Mouse (Mus musculus): ENCODE results near the gene Mpped2.

The Mpped2 gene

DNA sequence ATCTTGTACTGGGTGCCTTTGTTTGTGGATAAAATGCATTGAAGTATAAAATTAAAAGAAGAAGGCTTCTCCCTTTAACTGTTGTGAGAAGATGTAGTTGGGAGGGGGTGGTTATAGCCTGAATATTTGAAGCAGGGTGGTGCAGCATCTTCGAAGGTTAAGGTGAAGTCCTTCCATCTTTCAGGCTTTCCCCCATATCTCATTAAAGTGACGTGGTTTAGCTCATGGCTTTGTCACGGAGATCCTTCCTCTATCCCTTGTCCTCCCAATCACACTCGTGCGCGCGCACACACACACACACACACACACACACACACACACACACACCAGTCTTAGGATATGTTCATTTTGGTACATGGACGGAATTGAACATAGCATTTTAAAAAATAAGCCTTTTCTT, 3.3 kb downstream of the Mpped2 start:
- DNase-seq (ENCODE audit: low read depth, low spot score): no peak

GRCm38 (mm10) chr2:106705664-106706063, 12.6 kb downstream of the Mpped2 start:
- no peak for DNase-seq (ENCODE audit: low read depth, low spot score)

DNA sequence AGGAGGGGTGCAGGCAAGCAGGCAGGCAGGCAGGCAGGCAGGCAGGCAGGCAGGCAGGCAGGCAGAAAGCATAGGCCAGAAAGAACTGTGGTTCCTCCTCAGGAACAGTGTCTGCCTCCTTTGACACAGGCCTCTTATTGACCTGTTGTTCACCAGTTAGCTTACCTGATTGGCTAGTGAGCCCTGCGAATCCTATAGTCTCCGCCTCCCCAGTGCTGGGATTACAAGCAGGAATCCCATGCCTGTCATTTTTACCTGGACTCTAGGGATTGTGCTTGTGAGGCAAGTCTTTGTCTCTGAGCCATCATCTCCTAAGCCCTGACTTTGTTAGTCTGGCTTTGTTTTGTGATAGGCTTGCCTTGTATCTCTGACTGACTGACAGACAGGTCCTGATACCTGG, 14.1 kb downstream of the Mpped2 start:
- no peak for DNase-seq (ENCODE audit: low read depth, low spot score)

DNA sequence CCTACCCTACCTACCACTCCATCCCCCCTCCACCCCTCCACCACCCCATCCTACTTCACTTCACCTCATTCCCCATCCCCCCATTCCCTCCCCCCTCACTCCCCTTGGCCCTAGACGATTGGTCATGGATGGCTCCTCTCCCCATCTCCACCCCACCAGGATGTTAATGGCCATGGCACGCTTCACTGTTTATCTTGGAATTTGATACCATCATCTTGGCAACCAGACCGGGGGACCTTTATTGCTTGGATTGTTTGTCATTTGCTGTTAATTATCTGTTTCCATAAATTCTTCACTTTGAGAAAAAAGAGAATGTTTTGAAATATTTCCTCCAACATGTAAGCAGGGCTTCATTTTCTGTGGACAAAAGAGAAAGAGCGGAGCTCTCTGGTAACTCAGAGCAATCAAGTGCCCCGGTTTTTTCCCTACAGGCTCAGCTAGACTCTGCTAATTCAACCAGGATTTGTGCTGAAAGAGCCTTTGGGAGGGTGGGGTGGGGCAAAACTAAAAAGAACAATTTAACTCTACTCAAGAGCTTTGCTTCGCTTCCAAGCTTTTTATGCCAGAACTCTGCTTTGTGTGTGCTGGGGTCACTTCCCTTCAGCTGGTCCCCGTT, 17.9 kb downstream of the Mpped2 start:
- no peak for DNase-seq (ENCODE audit: low read depth, low spot score)

DNA sequence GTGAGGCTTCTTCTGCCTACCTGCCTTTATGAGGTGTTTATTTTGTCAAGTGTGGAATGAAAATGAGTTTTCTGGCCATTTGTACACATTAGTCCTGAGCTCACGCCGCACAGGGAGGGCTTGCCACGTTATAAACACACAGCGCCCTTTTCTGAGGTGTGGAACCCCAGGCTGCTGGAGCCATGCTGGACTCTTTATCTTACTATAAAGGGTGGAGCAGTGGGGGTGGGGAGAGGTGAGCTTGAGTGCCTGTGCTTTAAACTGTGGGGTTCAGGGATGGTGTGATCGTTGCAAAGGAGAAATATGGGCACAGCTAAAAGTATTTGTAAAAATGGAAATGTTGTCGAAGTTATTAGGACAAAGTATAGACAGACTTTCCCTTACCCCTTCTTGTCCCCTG, 18.4 kb downstream of the Mpped2 start:
- no peak for DNase-seq (ENCODE audit: low read depth, low spot score)

- DNase-seq (ENCODE audit: low read depth, low spot score): no peak
These were observed 20.1 kb downstream of the Mpped2 start for GRCm38 (mm10) chr2:106713151-106713550.

DNA sequence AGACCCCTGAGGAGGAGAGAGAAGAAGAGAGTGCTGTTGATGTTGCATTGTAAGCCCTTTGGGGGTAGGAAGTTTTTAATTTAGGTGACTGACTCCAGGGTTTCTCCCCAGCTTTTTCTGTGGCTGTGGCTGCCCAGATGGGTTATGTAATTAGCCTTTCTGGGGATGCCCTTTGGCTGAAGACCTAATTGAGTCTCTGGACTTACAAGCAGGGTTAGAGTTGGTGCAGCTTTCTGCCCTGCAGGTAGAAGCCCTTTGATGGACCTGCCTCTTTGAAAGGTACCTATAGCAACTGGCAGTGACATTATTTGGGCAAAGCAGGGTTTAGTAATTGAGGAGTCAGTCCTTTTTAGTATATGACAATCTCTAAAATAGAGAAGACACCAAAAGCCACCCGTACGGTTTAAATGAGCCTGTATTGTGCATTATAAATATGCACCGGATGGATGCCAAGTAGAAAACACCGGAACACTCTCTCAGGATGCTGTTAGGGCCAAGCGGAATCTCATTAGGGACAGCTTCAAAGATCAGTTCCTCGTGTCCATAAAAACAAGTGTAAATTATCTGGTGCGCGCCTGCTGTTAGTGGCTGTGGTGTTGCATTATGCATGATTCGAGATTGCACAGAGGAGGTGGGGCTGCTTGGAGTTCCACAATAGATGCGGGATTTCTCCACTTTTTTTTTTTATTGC, 22.8 kb downstream of the Mpped2 start:
- DNase-seq (ENCODE audit: low read depth, low spot score): no peak

- no peak for DNase-seq (ENCODE audit: low read depth, low spot score)
These were observed 23.3 kb downstream of the Mpped2 start for GRCm38 (mm10) chr2:106716365-106716717.

DNA sequence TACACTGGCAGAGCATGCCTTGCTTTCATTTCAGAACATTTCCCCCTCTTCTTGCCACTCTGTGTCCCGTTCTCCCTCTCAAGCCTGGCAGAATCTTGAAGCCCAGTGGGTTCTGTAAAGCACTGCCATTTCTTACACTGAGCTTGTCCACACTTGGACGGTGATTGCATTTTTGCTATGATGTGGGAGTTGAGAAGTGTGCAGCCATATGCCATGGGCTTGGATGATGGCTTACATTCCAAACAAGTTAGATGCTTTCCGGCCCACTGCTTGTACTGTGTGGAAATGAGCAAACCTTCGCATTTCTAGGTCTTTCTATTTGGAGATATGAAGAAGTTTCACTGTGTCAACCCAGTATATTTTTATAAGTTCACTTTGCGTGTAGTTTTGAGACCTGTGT, 25.8 kb downstream of the Mpped2 start:
- DNase-seq (ENCODE audit: low read depth, low spot score): no peak

DNA sequence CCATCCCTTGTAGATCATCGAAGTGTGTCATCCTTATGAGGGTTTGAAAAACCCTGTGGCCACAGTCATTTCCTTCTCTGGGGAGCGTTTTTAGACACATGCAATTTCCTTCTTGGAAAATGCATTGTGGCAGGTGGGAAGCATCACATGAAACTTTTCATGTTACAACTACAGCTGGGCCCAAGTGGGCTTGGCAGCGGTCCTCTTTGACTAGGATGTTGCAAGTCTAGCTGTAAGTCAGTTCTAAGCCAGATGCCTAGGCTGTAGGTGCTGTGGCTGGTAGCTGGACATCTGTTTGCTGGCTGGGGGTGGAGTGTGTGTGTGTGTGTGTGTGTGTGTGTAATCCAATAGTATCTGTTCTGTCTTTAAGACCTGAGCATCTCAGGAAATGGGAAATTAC, 26.4 kb downstream of the Mpped2 start:
- DNase-seq (ENCODE audit: low read depth, low spot score): no peak

- DNase-seq (ENCODE audit: low read depth, low spot score): no peak
These were observed 27.6 kb downstream of the Mpped2 start for GRCm38 (mm10) chr2:106720644-106721043.

GRCm38 (mm10) chr2:106722020-106722419, 29.0 kb downstream of the Mpped2 start:
- DNase-seq (ENCODE audit: low read depth, low spot score): no peak

DNA sequence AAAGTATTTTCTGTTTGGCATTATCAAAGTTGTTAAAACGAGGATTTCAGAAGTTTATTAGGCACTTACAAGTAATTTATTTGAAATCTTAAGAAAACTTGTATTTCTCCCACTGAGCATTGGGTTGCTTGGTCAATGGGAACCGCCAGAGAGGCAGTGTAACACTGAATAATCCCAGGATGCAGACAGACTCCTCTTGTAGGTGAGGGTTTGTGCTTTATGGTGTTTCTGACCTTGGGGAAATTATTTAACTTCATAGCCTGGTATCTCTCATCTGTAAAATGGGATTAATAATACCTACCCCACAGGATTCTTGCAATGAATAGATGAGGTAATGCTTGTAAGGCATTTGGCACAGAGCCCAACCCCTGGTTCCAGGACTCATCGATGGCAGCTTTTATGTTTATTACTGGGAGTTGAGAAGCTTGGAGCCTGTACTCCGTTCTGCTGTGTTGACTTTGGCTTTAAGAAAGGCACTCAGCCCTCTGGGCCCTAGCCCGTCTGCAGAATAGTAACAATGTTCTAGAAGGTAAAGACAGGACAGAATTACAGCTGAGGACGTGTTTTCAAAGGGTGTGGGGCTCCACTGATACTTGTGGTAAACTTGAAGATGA, 37.0 kb downstream of the Mpped2 start:
- no peak for DNase-seq (ENCODE audit: low read depth, low spot score)

- no peak for DNase-seq (ENCODE audit: low read depth, low spot score)
These were observed 37.5 kb downstream of the Mpped2 start for GRCm38 (mm10) chr2:106730608-106731007.

GRCm38 (mm10) chr2:106731478-106731877, 38.4 kb downstream of the Mpped2 start:
- DNase-seq (ENCODE audit: low read depth, low spot score): no peak

GRCm38 (mm10) chr2:106732171-106732570, 39.1 kb downstream of the Mpped2 start:
- no peak for DNase-seq (ENCODE audit: low read depth, low spot score)

DNA sequence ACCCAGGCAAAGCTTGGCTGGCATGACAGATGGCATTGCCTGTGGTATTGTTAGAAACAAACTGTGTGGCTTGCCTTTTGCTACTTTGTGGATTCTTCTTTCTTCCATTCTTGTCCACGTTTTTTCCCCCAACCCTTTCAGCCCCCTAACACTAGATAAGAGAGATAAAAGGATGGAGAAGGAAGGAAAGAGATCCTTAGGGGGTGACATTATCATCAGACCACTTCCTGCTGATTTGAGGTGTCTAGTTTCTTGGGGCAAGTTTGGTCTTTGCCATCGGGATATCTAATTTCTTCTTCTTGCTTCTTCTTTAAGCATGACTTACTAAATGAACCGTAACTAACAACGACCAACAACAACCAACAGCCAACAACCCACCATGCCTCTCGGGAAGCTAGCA, 40.3 kb downstream of the Mpped2 start:
- no peak for DNase-seq (ENCODE audit: low read depth, low spot score)

DNA sequence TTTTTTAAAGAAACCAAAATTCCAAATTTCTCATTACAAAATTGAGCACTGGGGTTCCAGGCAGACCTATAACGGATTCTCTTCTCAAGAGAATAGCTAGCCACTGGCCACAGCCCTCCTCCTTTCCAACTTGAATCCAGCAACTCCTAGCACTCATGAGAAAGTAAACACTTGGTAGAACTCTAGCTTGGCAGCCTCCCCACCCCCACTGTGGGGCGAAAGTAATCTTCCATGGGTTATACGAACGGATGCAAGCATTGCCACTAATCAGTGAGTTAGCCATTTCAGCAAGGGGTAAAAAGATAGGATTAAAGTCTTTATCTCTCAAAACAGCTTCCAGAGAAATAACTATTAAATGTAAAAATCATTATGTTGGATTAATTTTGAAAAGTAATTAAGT, 40.9 kb downstream of the Mpped2 start:
- no peak for DNase-seq (ENCODE audit: low read depth, low spot score)

DNA sequence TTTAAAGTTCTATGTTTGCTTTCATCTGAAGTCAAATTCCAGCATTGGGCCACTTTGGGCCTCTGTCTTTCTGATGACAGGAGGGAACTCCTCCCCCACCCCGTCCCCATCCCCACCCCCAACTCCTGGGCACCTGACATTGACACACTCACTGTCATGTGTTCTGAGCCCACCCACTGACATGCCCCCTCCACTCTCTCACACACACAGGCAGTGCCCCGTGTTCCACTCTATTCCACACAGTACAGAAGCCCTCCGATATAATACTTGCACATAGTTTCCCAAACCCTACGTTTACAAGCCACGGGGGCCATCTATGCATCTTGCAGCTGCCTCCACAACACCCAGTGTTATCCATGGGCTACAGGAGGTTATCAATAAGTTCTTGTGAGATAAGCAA, 42.1 kb downstream of the Mpped2 start:
- DNase-seq (ENCODE audit: low read depth, low spot score): no peak

DNA sequence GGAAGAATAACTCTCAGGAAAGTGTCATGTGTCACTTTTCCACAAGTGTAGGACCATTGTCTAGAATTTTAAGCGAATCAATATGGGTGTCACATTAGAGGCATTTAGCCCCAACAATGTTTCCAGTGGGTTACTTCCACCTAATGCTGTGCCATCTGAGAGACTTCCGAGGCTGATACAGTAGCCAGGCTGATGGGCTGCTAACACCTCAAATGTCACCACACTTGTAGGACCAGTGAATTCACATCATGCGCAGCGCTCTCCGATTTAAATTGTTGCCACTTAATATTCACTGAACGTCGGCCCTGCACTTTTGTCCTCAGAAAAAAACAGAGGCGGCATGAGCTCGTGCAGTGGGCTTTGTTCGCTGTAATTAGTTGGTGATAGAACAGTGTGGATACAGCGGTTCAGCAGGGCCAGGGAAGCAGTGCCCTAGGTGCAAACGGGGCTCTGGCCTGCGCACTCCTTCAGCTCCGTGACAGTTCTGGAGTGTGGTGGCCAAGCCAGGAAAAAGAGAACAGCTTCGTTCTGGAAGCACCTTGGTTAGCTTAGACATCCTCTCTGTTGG, 42.8 kb downstream of the Mpped2 start:
- no peak for DNase-seq (ENCODE audit: low read depth, low spot score)

- no peak for DNase-seq (ENCODE audit: low read depth, low spot score)
These were observed 45.9 kb downstream of the Mpped2 start for GRCm38 (mm10) chr2:106738951-106739350.

GRCm38 (mm10) chr2:106744086-106744485, 51.0 kb downstream of the Mpped2 start:
- no peak for DNase-seq (ENCODE audit: low read depth, low spot score)

DNA sequence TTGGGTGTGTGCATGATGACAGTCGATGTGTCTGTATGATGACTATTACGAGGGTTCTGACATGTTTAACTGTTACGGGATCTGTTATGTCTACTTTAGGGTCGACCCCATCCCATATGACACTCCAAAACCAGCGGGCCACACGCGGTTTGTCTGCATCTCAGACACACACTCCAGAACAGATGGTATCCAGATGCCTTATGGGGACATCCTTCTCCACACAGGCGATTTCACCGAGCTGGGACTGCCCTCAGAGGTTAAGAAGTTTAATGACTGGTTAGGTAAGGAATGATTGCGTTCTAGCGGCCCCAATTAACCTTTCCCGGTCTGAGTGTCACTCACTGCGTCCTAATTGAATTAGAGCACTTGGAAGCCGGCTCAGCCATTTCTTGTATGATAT, 51.5 kb downstream of the Mpped2 start:
- DNase-seq (ENCODE audit: low read depth, low spot score): no peak

All from skeletal muscle tissue, adult 2 months (tissue).